Mouse (Mus musculus) intestine, postnatal 0 days (tissue): ENCODE measurements around the gene Papola. TPM values are rescaled to one million over a fixed set of nuclear protein-coding genes. Genes with fewer than 3 reads are reported as not detected.

Experiments
- ATAC-seq: fragments of 200-750 bp; cut with Nextera tagmentation; 2 replicates; pipeline ENCODE4 v1.8.0; 2017; ENCODE audit warnings: mild to moderate bottlenecking, moderate TSS enrichment, moderate library complexity
- H3K27ac ChIP-seq: fragments of 300-500 bp; sonication (generic); 2 replicates; pipeline ENCODE4 v1.5.1; 2014; ENCODE audit warnings: mild to moderate bottlenecking, low read depth, low read length, moderate library complexity
- H3K27me3 ChIP-seq: fragments of 300-500 bp; sonication (generic); replicated peaks from 2 replicates; pipeline ENCODE4 v1.6.1; 2014; ENCODE audit warnings: low read length, mixed read lengths; ENCODE audit not compliant: control insufficient read depth, insufficient read depth
- H3K36me3 ChIP-seq: fragments of 300-500 bp; sonication (generic); 2 replicates; pipeline ENCODE4 v1.6.1; 2014; ENCODE audit warnings: mild to moderate bottlenecking, moderate library complexity; ENCODE audit not compliant: control insufficient read depth, insufficient read depth
- H3K4me1 ChIP-seq: fragments of 300-500 bp; sonication (generic); replicated peaks from 2 replicates; pipeline ENCODE4 v1.6.1; 2014; ENCODE audit warnings: antibody characterized with exemption, low read length, mixed read lengths; ENCODE audit not compliant: control insufficient read depth, insufficient read depth
- H3K4me2 ChIP-seq: fragments of 300-500 bp; sonication (generic); replicated peaks from 2 replicates; pipeline ENCODE4 v1.6.1; 2014; ENCODE audit warnings: low read depth, mild to moderate bottlenecking, moderate library complexity
- H3K4me3 ChIP-seq: fragments of 300-500 bp; sonication (generic); 2 replicates; pipeline ENCODE4 v1.5.1; 2014; ENCODE audit warnings: low read depth, low read length
- H3K9ac ChIP-seq: fragments of 300-500 bp; sonication (generic); 2 replicates; pipeline ENCODE4 v1.6.1; 2014; ENCODE audit warnings: mild to moderate bottlenecking, low read depth, low read length
- H3K9me3 ChIP-seq: fragments of 300-500 bp; sonication (generic); 2 replicates; pipeline ENCODE4 v1.6.1; 2016; ENCODE audit warnings: mixed run types; ENCODE audit not compliant: control insufficient read depth
- CTCF ChIP-seq: sonication (generic); IDR thresholded peaks from 2 replicates; pipeline ENCODE4 v1.5.1; 2016; ENCODE audit warnings: low read depth, mild to moderate bottlenecking, control low read depth, antibody characterized with exemption, moderate library complexity
- WGBS: fragments of 180-500 bp; shearing (Covaris S2); extraction: QIAGEN DNeasy Blood & Tissue Kit; methylation state at CpG from one replicate; pipeline ENCODE4 v1.1.7; 2014; 5-methylcytosine and 5-hydroxymethylcytosine counted together
- polyA plus RNA-seq: library from polyadenylated mRNA; unstranded; fragments of >200 nt; fragmentation: Nextera tagmentation; extraction: Ambion mirVana; gene quantifications from 2 replicates; pipeline ENCODE4 v1.2.1, GENCODE M21; 2015

Papola gene
- polyA plus RNA-seq, 1 experiment from 2014 or later: 101 TPM

DNA sequence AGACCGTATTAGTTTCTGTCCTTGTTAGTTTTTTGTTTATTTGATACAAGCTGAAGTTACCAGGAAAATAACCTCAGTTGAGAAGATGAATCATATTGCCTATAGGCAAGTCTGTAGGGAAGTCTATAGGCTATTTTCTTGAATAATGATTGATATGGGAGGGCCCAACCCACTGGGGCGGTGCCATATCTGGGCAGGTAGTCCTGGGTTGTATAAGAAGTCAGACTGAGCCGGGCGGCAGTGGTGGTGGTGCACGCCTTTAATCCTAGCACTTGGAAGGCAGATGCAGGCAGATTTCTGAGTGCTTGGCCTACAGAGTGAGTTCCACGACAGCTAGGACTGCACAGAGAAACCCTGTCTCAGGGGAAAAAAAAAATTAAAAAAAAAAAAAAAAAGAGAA is 5.4 kb downstream of the Papola start:
- peak; percentile 60; the same call in 1 of the 2 replicates for ATAC-seq

GRCm38 (mm10) chr12:105794896-105795295 is 10.4 kb downstream of the Papola start:
- TF ChIP-seq CTCF: no peak

More for the DNA sequence above, 5.4 kb downstream of the Papola start:
- H3K9ac ChIP-seq: no peak overlapping the region
- no peak for TF ChIP-seq CTCF
- no peak overlapping the region for H3K4me2 ChIP-seq
- H3K36me3 ChIP-seq: peaks cover 3% of the 10 kb centered on the region; the same call in 1 of the 2 replicates
- 0 out of 2 replicates have a peak, but pooled peaks cover 3% of the 10 kb centered on the region for H3K4me1 ChIP-seq
- H3K27ac ChIP-seq: no peak overlapping the region
- H3K27me3 ChIP-seq: no peaks in the 10 kb centered on the region
- no peak overlapping the region for H3K4me3 ChIP-seq
- no peaks in the 10 kb centered on the region for H3K9me3 ChIP-seq
- WGBS: 54% methylated on average over 6 of the region's 6 CpGs

GRCm38 (mm10) chr12:105798001-105798400 is 13.5 kb downstream of the Papola start:
- no peak for TF ChIP-seq CTCF
- Histone ChIP-seq H3K36me3 (peaks cover 28% of the 10 kb centered on the region), H3K9me3 (no peaks in the 10 kb centered on the region), H3K4me2 (no peak overlapping the region), H3K4me1 (no peaks in the 10 kb centered on the region), H3K9ac (no peak overlapping the region), H3K27me3 (no peaks in the 10 kb centered on the region), H3K4me3 (no peak overlapping the region), H3K27ac (no peak overlapping the region)
- ATAC-seq: 0 out of 2 replicates have a peak, but pooled peaks have one; percentile 28

More at GRCm38 (mm10) chr12:105794896-105795295, 10.4 kb downstream of the Papola start:
- H3K4me1 ChIP-seq: no peaks in the 10 kb centered on the region
- H3K27ac ChIP-seq: no peak overlapping the region
- H3K36me3 ChIP-seq: peaks cover 7% of the 10 kb centered on the region
- H3K9me3 ChIP-seq: no peaks in the 10 kb centered on the region
- no peaks in the 10 kb centered on the region for H3K27me3 ChIP-seq
- no peak for ATAC-seq
- 93% methylated on average over 2 of the region's 2 CpGs for WGBS
- no peak overlapping the region for H3K4me2 ChIP-seq
- no peak overlapping the region for H3K9ac ChIP-seq
- H3K4me3 ChIP-seq: no peak overlapping the region

GRCm38 (mm10) chr12:105805790-105806189 is 21.3 kb downstream of the Papola start:
- peak overlapping the region; percentile 65 for H3K27ac ChIP-seq
- H3K4me2 ChIP-seq: no peak overlapping the region
- TF ChIP-seq CTCF: no peak; the same call in 1 of the 2 replicates
- no peak overlapping the region for H3K4me3 ChIP-seq
- H3K9ac ChIP-seq: no peak overlapping the region
- no peaks in the 10 kb centered on the region for H3K9me3 ChIP-seq
- H3K4me1 ChIP-seq: no peaks in the 10 kb centered on the region
- whole genome bisulfite sequencing: 49% methylated on average over 3 of the region's 3 CpGs
- peak; percentile 98 for ATAC-seq
- no peaks in the 10 kb centered on the region for H3K27me3 ChIP-seq
- peaks cover 58% of the 10 kb centered on the region for H3K36me3 ChIP-seq

DNA sequence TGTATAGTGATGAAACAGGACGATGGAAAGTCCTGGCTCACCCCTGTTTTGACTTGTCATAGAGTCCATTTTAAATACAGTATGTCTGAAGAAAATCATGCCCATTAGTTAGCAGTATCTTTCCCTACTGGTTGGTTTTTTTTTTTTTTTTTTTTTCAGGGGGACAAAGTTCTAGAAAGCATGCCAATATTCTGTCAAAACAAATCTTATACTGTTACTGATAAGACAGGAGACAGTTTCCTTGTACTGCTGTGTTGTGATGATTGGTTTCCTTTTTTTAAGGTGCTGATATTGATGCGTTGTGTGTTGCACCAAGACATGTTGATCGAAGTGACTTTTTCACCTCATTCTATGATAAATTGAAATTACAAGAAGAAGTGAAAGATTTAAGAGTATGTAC is 21.7 kb downstream of the Papola start:
- no peak for TF ChIP-seq CTCF
- Histone ChIP-seq H3K4me1 (no peaks in the 10 kb centered on the region), H3K27ac (peak overlapping the region; percentile 65; the same call in 1 of the 2 replicates), H3K27me3 (no peaks in the 10 kb centered on the region), H3K36me3 (peaks cover 58% of the 10 kb centered on the region), H3K4me2 (no peak overlapping the region), H3K9ac (no peak overlapping the region), H3K4me3 (no peak overlapping the region), H3K9me3 (no peaks in the 10 kb centered on the region)
- peak; percentile 26; the same call in 1 of the 2 replicates for ATAC-seq
- 78% methylated on average over 3 of the region's 3 CpGs for WGBS

DNA sequence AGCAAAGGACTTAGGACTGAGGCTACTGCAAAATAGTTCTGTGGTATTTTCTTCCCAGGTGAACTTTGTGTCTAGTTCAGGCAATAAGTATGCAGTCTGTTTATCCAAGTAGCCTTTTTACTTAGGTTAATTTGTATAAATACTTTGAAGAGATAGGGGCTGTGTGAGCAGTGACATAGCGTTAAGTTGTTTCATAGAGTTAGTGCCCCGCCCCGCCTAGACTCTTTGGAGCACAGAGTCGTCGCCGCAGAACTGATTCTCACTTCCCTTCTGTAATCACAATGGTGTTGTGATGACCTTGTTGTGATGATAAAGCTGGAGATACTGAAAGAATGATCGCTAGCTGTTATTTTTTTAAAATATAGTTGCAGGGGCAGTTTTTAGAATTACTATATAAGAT is 22.9 kb downstream of the Papola start:
- TF ChIP-seq CTCF: no peak
- 66% methylated on average over 7 of the region's 7 CpGs for WGBS
- Histone ChIP-seq H3K9me3 (no peaks in the 10 kb centered on the region), H3K27ac (peak overlapping the region; percentile 57), H3K4me1 (no peaks in the 10 kb centered on the region), H3K9ac (no peak overlapping the region), H3K4me2 (no peak overlapping the region), H3K27me3 (no peaks in the 10 kb centered on the region), H3K36me3 (peaks cover 65% of the 10 kb centered on the region), H3K4me3 (no peak overlapping the region)
- ATAC-seq: no peak

GRCm38 (mm10) chr12:105808945-105809344 is 24.5 kb downstream of the Papola start:
- Histone ChIP-seq H3K27ac (no peak overlapping the region), H3K4me2 (no peak overlapping the region), H3K4me3 (no peak overlapping the region), H3K9ac (no peak overlapping the region), H3K36me3 (peaks cover 69% of the 10 kb centered on the region), H3K27me3 (no peaks in the 10 kb centered on the region), H3K9me3 (no peaks in the 10 kb centered on the region), H3K4me1 (no peaks in the 10 kb centered on the region)
- no peak for ATAC-seq
- no peak for TF ChIP-seq CTCF
- 48% methylated on average over 3 of the region's 3 CpGs for WGBS
